Mouse (Mus musculus) olfactory bulb, adult 2 months (tissue): ENCODE measurements at regions not wholly inside any gene's neighbourhood (a gene's known extent, or its start where the extent isn't known, plus 50 kb on each side); places are given as distances from the start of the nearest gene placed in this dataset.

Experiments
- CTCF ChIP-seq: fragments of 200-500 bp; IDR thresholded peaks from 2 replicates; pipeline ENCODE4 v1.5.1; 2012; ENCODE audit warnings: low read depth, mild to moderate bottlenecking, low read length, moderate library complexity; ENCODE audit not compliant: insufficient read depth
- POLR2A ChIP-seq: fragments of 200-500 bp; IDR thresholded peaks from 2 replicates; pipeline ENCODE4 v1.6.1; 2012; ENCODE audit warnings: mild to moderate bottlenecking, low read depth, low read length, moderate library complexity; ENCODE audit not compliant: insufficient read depth

DNA sequence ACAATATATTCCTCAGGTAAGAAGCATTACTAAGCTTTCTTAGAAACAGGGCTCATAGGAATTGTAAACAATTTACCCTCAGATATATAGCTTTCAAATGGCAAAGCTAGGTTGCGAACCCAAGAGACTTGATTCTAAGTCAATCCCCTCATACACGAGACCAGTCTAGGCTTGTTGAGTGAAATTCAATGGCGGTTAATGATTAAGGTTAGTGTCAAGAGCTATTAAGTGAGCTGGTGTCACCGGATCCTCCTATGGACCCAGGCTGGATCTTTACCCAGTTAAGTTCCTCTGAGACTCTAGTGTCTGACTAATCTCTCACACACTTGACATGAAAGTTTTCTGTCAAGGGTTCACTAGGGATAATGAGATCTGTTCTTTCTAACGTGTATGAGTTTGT, 57.6 kb upstream of the Mad2l1 start:
- TF ChIP-seq POLR2A (no peak), CTCF (no peak)
